Mouse (Mus musculus) CH12.LX (cell line): ENCODE results near the gene Tex21. TPM values are rescaled to one million over a fixed set of nuclear protein-coding genes. Genes with fewer than 3 reads are reported as not detected.
A peak's percentile ranks its signal among the peaks of the same experiment; 100 is the strongest.

ENCODE experiments used
- DNase-seq: peaks from one replicate; pipeline ENCODE4 v3.0.0-alpha.2; 2013; ENCODE audit errors: extremely low read depth
- H3K27ac ChIP-seq: 2 replicates; pipeline ENCODE4 v1.5.1; 2012; ENCODE audit warnings: low read depth, mild to moderate bottlenecking, control low read depth, moderate library complexity; ENCODE audit not compliant: insufficient read depth
- H3K27me3 ChIP-seq: replicated peaks from 2 replicates; pipeline ENCODE3; 2012; ENCODE audit warnings: inconsistent platforms
- H3K36me3 ChIP-seq, 2 experiments: replicated peaks in 1 of 2; 2 replicates each; pipeline versions ENCODE3 to v1.6.1; 2012; ENCODE audit warnings: inconsistent platforms in 1 of 2, low read length in 1 of 2, mild to moderate bottlenecking in 1 of 2, mixed read lengths in 1 of 2, moderate library complexity in 1 of 2; ENCODE audit not compliant: control insufficient read depth in 1 of 2, insufficient read depth in 1 of 2
- H3K4me1 ChIP-seq, 2 experiments: 2 replicates each; pipeline ENCODE4 v1.6.1; 2012; ENCODE audit warnings: inconsistent platforms in 1 of 2, moderate library complexity in 1 of 2; ENCODE audit not compliant: insufficient read depth in 2 of 2, control insufficient read depth in 1 of 2
- H3K4me2 ChIP-seq: 2 replicates; pipeline ENCODE4 v1.6.1; 2012; ENCODE audit warnings: low read depth, mild to moderate bottlenecking, control low read depth; ENCODE audit not compliant: poor library complexity, insufficient read depth, severe bottlenecking
- H3K4me3 ChIP-seq, 3 experiments: fragments of 150-350 bp in 1 of 3; sonication (generic) in 1 of 3; replicated peaks in 1 of 3; 2 replicates each; pipeline versions ENCODE3 to v1.5.1; 2011 to 2012; ENCODE audit warnings: low read depth in 2 of 3, low read length in 2 of 3, mild to moderate bottlenecking in 2 of 3, moderate library complexity in 2 of 3, control low read depth in 1 of 3, improper control_type of control experiment in 1 of 3, inconsistent platforms in 1 of 3, mixed read lengths in 1 of 3; ENCODE audit not compliant: poor library complexity in 1 of 3
- H3K79me2 ChIP-seq: replicated peaks from 2 replicates; pipeline ENCODE4 v1.6.1; 2012; ENCODE audit warnings: mild to moderate bottlenecking, moderate library complexity; ENCODE audit not compliant: control insufficient read depth, poor library complexity, insufficient read depth, severe bottlenecking; ENCODE audit errors: extremely low read depth
- H3K9ac ChIP-seq: 2 replicates; pipeline ENCODE4 v1.6.1; 2012; ENCODE audit warnings: low read depth, mild to moderate bottlenecking, control low read depth, moderate library complexity; ENCODE audit not compliant: insufficient read depth
- H3K9me3 ChIP-seq: replicated peaks from 2 replicates; pipeline ENCODE3; 2012; ENCODE audit warnings: low read length, inconsistent platforms, mixed read lengths
- BHLHE40 ChIP-seq: IDR thresholded peaks from 2 replicates; pipeline ENCODE4 v1.6.1; 2011; ENCODE audit warnings: mild to moderate bottlenecking, low read depth, low read length, improper control_type of control experiment
- CHD2 ChIP-seq: IDR thresholded peaks from 2 replicates; pipeline ENCODE4 v1.6.1; 2011; ENCODE audit warnings: low read length, improper control_type of control experiment
- CTCF ChIP-seq, 2 experiments: IDR thresholded peaks in 1 of 2; conservative IDR thresholded peaks in 1 of 2; 2 replicates each; pipeline ENCODE4 v1.5.1; 2011 to 2012; ENCODE audit warnings: low read depth in 2 of 2, low read length in 2 of 2, improper control_type of control experiment in 1 of 2, inconsistent platforms in 1 of 2, mild to moderate bottlenecking in 1 of 2, moderate library complexity in 1 of 2
- ELF1 ChIP-seq: IDR thresholded peaks from 2 replicates; pipeline ENCODE4 v1.6.1; 2014; ENCODE audit warnings: low read depth, mild to moderate bottlenecking, inconsistent platforms, low read length, improper control_type of control experiment
- ETS1 ChIP-seq: conservative IDR thresholded peaks from 2 replicates; pipeline ENCODE4 v1.6.1; 2012; ENCODE audit warnings: low read depth, mild to moderate bottlenecking, inconsistent platforms, low read length, improper control_type of control experiment, moderate library complexity
- GABPA ChIP-seq: IDR thresholded peaks from 2 replicates; pipeline ENCODE4 v1.6.1; 2012; ENCODE audit warnings: low read depth, low read length, improper control_type of control experiment, inconsistent platforms; ENCODE audit not compliant: insufficient replicate concordance
- HCFC1 ChIP-seq: IDR thresholded peaks from 2 replicates; pipeline ENCODE4 v1.6.1; 2012; ENCODE audit warnings: low read depth, mild to moderate bottlenecking, inconsistent platforms, low read length, improper control_type of control experiment
- IRF4 ChIP-seq: IDR thresholded peaks from 2 replicates; pipeline ENCODE4 v1.6.1; 2014; ENCODE audit warnings: low read depth, mild to moderate bottlenecking, inconsistent platforms, low read length, improper control_type of control experiment
- JUND ChIP-seq: conservative IDR thresholded peaks from 2 replicates; pipeline ENCODE4 v1.6.1; 2011; ENCODE audit warnings: low read depth, low read length, improper control_type of control experiment
- KAT2A ChIP-seq: IDR thresholded peaks from 2 replicates; pipeline ENCODE4 v1.6.1; 2012; ENCODE audit warnings: low read length, improper control_type of control experiment, inconsistent platforms; ENCODE audit not compliant: insufficient replicate concordance
- MAFK ChIP-seq: IDR thresholded peaks from 2 replicates; pipeline ENCODE4 v1.6.1; 2011; ENCODE audit warnings: low read length, improper control_type of control experiment; ENCODE audit not compliant: insufficient replicate concordance
- MAX ChIP-seq: IDR thresholded peaks from 2 replicates; pipeline ENCODE4 v1.6.1; 2011; ENCODE audit warnings: low read length, improper control_type of control experiment
- MAZ ChIP-seq: IDR thresholded peaks from 2 replicates; pipeline ENCODE4 v1.6.1; 2012; ENCODE audit warnings: low read depth, mild to moderate bottlenecking, inconsistent platforms, low read length, improper control_type of control experiment, moderate library complexity
- MXI1 ChIP-seq: IDR thresholded peaks from 2 replicates; pipeline ENCODE4 v1.6.1; 2011; ENCODE audit warnings: mild to moderate bottlenecking, low read depth, low read length, improper control_type of control experiment
- NRF1 ChIP-seq: IDR thresholded peaks from 2 replicates; pipeline ENCODE4 v1.6.1; 2014; ENCODE audit warnings: low read depth, mild to moderate bottlenecking, inconsistent platforms, low read length, improper control_type of control experiment, moderate library complexity
- PAX5 ChIP-seq: IDR thresholded peaks from 2 replicates; pipeline ENCODE4 v1.6.1; 2012; ENCODE audit warnings: low read length, inconsistent platforms, mixed read lengths
- POLR2A ChIP-seq: IDR thresholded peaks from 2 replicates; pipeline ENCODE4 v1.6.1; 2011; ENCODE audit warnings: low read depth, mild to moderate bottlenecking, improper control_type of control experiment, low read length
- POLR2AphosphoS2 ChIP-seq: IDR thresholded peaks from 2 replicates; pipeline ENCODE4 v1.6.1; 2011; ENCODE audit warnings: low read depth, low read length, improper control_type of control experiment
- RAD21 ChIP-seq: IDR thresholded peaks from 2 replicates; pipeline ENCODE4 v1.6.1; 2011; ENCODE audit warnings: low read depth, mild to moderate bottlenecking, low read length, improper control_type of control experiment, moderate library complexity
- RCOR1 ChIP-seq: conservative IDR thresholded peaks from 2 replicates; pipeline ENCODE4 v1.6.1; 2012; ENCODE audit warnings: low read depth, mild to moderate bottlenecking, inconsistent platforms, low read length, improper control_type of control experiment
- SMC3 ChIP-seq: IDR thresholded peaks from 2 replicates; pipeline ENCODE4 v1.6.1; 2011; ENCODE audit warnings: low read depth, low read length, improper control_type of control experiment
- TBP ChIP-seq: conservative IDR thresholded peaks from 2 replicates; pipeline ENCODE4 v1.6.1; 2011; ENCODE audit warnings: low read depth, low read length, improper control_type of control experiment
- TCF12 ChIP-seq: IDR thresholded peaks from 2 replicates; pipeline ENCODE4 v1.6.1; 2014; ENCODE audit warnings: low read depth, mild to moderate bottlenecking, inconsistent platforms, low read length, improper control_type of control experiment
- UBTF ChIP-seq: IDR thresholded peaks from 2 replicates; pipeline ENCODE4 v1.6.1; 2012; ENCODE audit warnings: low read depth, mild to moderate bottlenecking, inconsistent platforms, low read length, improper control_type of control experiment, moderate library complexity
- USF1 ChIP-seq: IDR thresholded peaks from 2 replicates; pipeline ENCODE4 v1.6.1; 2014; ENCODE audit warnings: low read depth, mild to moderate bottlenecking, inconsistent platforms, low read length, improper control_type of control experiment
- USF2 ChIP-seq: conservative IDR thresholded peaks from 2 replicates; pipeline ENCODE4 v1.6.1; 2011; ENCODE audit warnings: low read depth, low read length, improper control_type of control experiment
- ZKSCAN1 ChIP-seq: IDR thresholded peaks from 2 replicates; pipeline ENCODE4 v1.6.1; 2012; ENCODE audit warnings: low read depth, inconsistent platforms, low read length, improper control_type of control experiment, borderline replicate concordance
- ZMIZ1 ChIP-seq: IDR thresholded peaks from 2 replicates; pipeline ENCODE4 v1.6.1; 2012; ENCODE audit warnings: low read depth, mild to moderate bottlenecking, inconsistent platforms, low read length, improper control_type of control experiment
- ZNF384 ChIP-seq: IDR thresholded peaks from 2 replicates; pipeline ENCODE4 v1.6.1; 2012; ENCODE audit warnings: low read depth, low read length, improper control_type of control experiment, inconsistent platforms
- dilution Hi-C: fragments of 300-500 bp; cut with MboI; formaldehyde crosslinking; loops from 2 replicates; pipeline ENCODE4 v1.14.3; 2020; ENCODE audit warnings: low sequenced_read_pairs; ENCODE audit not compliant: extremely low pct_unique_long_range_greater_than_20kb, extremely low pct_ligation_motif_present
- in situ Hi-C: fragments of 300-500 bp; cut with MboI; formaldehyde crosslinking; loops from 3 replicates; pipeline ENCODE4 v1.14.3; 2019; ENCODE audit warnings: low sequenced_read_pairs, low pct_ligation_motif_present, low pct_unique_long_range_greater_than_20kb, mixed read lengths
- polyA plus RNA-seq: library from polyadenylated mRNA; unstranded; fragments of >175 nt; gene quantifications from 2 replicates; pipeline ENCODE4 v1.2.1, GENCODE M21; 2012; ENCODE audit warnings: low read depth; ENCODE audit not compliant: insufficient read length
- total RNA-seq, 2 experiments: library from RNA; depleted of rRNA; stranded (reverse); fragments of 300-350 nt in 1 of 2; fragments of >200 nt in 1 of 2; gene quantifications; 2 replicates each; pipeline ENCODE4 v1.2.3; 2012 to 2014

Tex21 gene
- total and polyA plus RNA-seq, 3 experiments: 0.11 to 0.42 (median 0.29) TPM

- dilution Hi-C loops: no loop called here
- Histone ChIP-seq H3K9me3 (no peaks in the 10 kb centered on the region), H3K4me3 (peak overlapping the region in 1 of 3 experiments; percentile 37)
These were observed 49.9 kb downstream of the Tex21 start for GRCm38 (mm10) chr12:76196709-76197054.

GRCm38 (mm10) chr12:76195912-76196708 lies 50.4 kb downstream of the Tex21 start:
- H3K27ac ChIP-seq: no peak overlapping the region
- peak overlapping the region; percentile 98 for H3K4me2 ChIP-seq
- TF ChIP-seq USF2: no peak
- no peak for TF ChIP-seq HCFC1
- TF ChIP-seq IRF4: no peak
- TF ChIP-seq ELF1: no peak
- no peak for TF ChIP-seq USF1
- no peak for TF ChIP-seq ETS1
- TF ChIP-seq CHD2: 0 out of 2 replicates have a peak, but pooled peaks have one; percentile 38
- TF ChIP-seq GABPA: no peak
- peak; percentile 80 for TF ChIP-seq BHLHE40
- peak; percentile 82 for TF ChIP-seq MAX
- no peak for TF ChIP-seq ZNF384
- TF ChIP-seq NRF1: peak; percentile 84
- 0 out of 2 replicates have a peak, but pooled peaks have one; percentile 29 for TF ChIP-seq POLR2A
- no peak for TF ChIP-seq JUND
- no peak for TF ChIP-seq ZMIZ1
- no peak for TF ChIP-seq KAT2A
- TF ChIP-seq RAD21: no peak
- no peak for TF ChIP-seq POLR2AphosphoS2
- no peak for TF ChIP-seq UBTF
- TF ChIP-seq MAZ: no peak
- TF ChIP-seq, all 38 proteins: peak for 5
- in situ Hi-C loops (loop anchor here (5.0 to 25.0 kb wide), 2 partner anchors 131 to 409 kb away; no protein-coding TSS in a partner anchor), dilution Hi-C loops (no loop called here)
- Histone ChIP-seq H3K4me3 (peak overlapping the region in 2 of 3 experiments; percentile 26 to 37), H3K9ac (peak overlapping the region; percentile 27; the same call in 1 of the 2 replicates), H3K79me2 (no peaks in the 10 kb centered on the region), H3K9me3 (no peaks in the 10 kb centered on the region), H3K27me3 (peaks cover 3% of the 10 kb centered on the region), H3K36me3 (no peaks in the 10 kb centered on the region), H3K4me1 (peaks cover 0 to 21% of the 10 kb centered on the region in 2 experiments; a peak in 3 of 4 replicates)
- DNase-seq: peak; percentile 83

More at GRCm38 (mm10) chr12:76196709-76197054, 49.9 kb downstream of the Tex21 start:
- Histone ChIP-seq H3K9ac (peak overlapping the region; percentile 27; the same call in 1 of the 2 replicates), H3K36me3 (no peaks in the 10 kb centered on the region), H3K4me1 (peaks cover 0 to 16% of the 10 kb centered on the region in 2 experiments; a peak in 2 of 4 replicates), H3K79me2 (no peaks in the 10 kb centered on the region)
- TF ChIP-seq RAD21 (peak; percentile 54), TCF12 (0 out of 2 replicates have a peak, but pooled peaks have one; percentile 19), GABPA (no peak), RCOR1 (no peak), TBP (no peak), POLR2AphosphoS2 (no peak), USF1 (no peak), CTCF (conservative IDR thresholded peaks at IDR 0.05 in 1 of 2, IDR thresholded peaks at IDR 0.05 in 1 of 2; ENCODE audit: low read depth in 2 of 2, low read length in 2 of 2) (peak; percentile 72 to 89), SMC3 (peak; percentile 53), MAFK (no peak), PAX5 (no peak), MAZ (0 out of 2 replicates have a peak, but pooled peaks have one; percentile 15), MAX (no peak), MXI1 (no peak), ZKSCAN1 (no peak), IRF4 (no peak)
- TF ChIP-seq, all 38 proteins: peak for 5
- Histone ChIP-seq H3K27me3 (peaks cover 3% of the 10 kb centered on the region), H3K27ac (no peak overlapping the region), H3K4me2 (peak overlapping the region; percentile 98)
- in situ Hi-C loops: loop anchor here (5.0 to 25.0 kb wide), 2 partner anchors 131 to 409 kb away; no protein-coding TSS in a partner anchor
- peak; percentile 76 for DNase-seq
